Mouse (Mus musculus): ENCODE data around the gene Mterf2.

Mterf2 gene

GRCm38 (mm10) chr10:85127395-85128287 is at the start of gene Mterf2:
Gene Mterf2, minus strand, starts transcription at chr10:85128027.
- peak; percentile 98 for DNase-seq (ENCODE audit: low read depth, low spot score)

- DNase-seq (ENCODE audit: low read depth, low spot score): no peak
These were observed 48.8 kb upstream of the Mterf2 start for GRCm38 (mm10) chr10:85176640-85177039.

- DNase-seq (ENCODE audit: low read depth, low spot score): no peak
These were observed 37.5 kb upstream of the Mterf2 start for GRCm38 (mm10) chr10:85165306-85165705.

- no peak for DNase-seq (ENCODE audit: low read depth, low spot score)
These were observed 37.0 kb upstream of the Mterf2 start for GRCm38 (mm10) chr10:85164791-85165190.

GRCm38 (mm10) chr10:85161745-85162351 is 34.0 kb upstream of the Mterf2 start:
- peak; percentile 85 for DNase-seq (ENCODE audit: low read depth, low spot score)

- no peak for DNase-seq (ENCODE audit: low read depth, low spot score)
These were observed 32.3 kb upstream of the Mterf2 start for GRCm38 (mm10) chr10:85159989-85160619.

- DNase-seq (ENCODE audit: low read depth, low spot score): no peak
These were observed 29.6 kb upstream of the Mterf2 start for GRCm38 (mm10) chr10:85157451-85157850.

- DNase-seq (ENCODE audit: low read depth, low spot score): peak; percentile 33
These were observed 26.4 kb upstream of the Mterf2 start for GRCm38 (mm10) chr10:85154195-85154594.

- no peak for DNase-seq (ENCODE audit: low read depth, low spot score)
These were observed 21.4 kb upstream of the Mterf2 start for GRCm38 (mm10) chr10:85149226-85149625.

GRCm38 (mm10) chr10:85146282-85146681 is 18.5 kb upstream of the Mterf2 start:
- no peak for DNase-seq (ENCODE audit: low read depth, low spot score)

GRCm38 (mm10) chr10:85141465-85141864 is 13.6 kb upstream of the Mterf2 start:
- DNase-seq (ENCODE audit: low read depth, low spot score): no peak

- no peak for DNase-seq (ENCODE audit: low read depth, low spot score)
These were observed 8.7 kb upstream of the Mterf2 start for GRCm38 (mm10) chr10:85136573-85136972.

- no peak for DNase-seq (ENCODE audit: low read depth, low spot score)
These were observed 626 bp upstream of the Mterf2 start for GRCm38 (mm10) chr10:85128453-85128852.

- no peak for DNase-seq (ENCODE audit: low read depth, low spot score)
These were observed 2.6 kb downstream of the Mterf2 start for GRCm38 (mm10) chr10:85125184-85125583.

GRCm38 (mm10) chr10:85114409-85114808 is 13.4 kb downstream of the Mterf2 start:
- DNase-seq (ENCODE audit: low read depth, low spot score): no peak

- peak; percentile 12 for DNase-seq (ENCODE audit: low read depth, low spot score)
These were observed 24.5 kb downstream of the Mterf2 start for GRCm38 (mm10) chr10:85103085-85103885.

GRCm38 (mm10) chr10:85102247-85103084 is 25.4 kb downstream of the Mterf2 start, which contains the start of the genes Fhl4 and Tmem263:
Gene Fhl4, minus strand, starts transcription at chr10:85102495.
Gene Tmem263, plus strand, starts transcription at chr10:85102627.
- DNase-seq (ENCODE audit: low read depth, low spot score): peak; percentile 84

- DNase-seq (ENCODE audit: low read depth, low spot score): no peak
These were observed 26.0 kb downstream of the Mterf2 start for GRCm38 (mm10) chr10:85101841-85102240.

GRCm38 (mm10) chr10:85071605-85072152 is 56.1 kb downstream of the Mterf2 start:
- no peak for DNase-seq (ENCODE audit: low read depth, low spot score)
